Mouse (Mus musculus): ENCODE measurements around the gene Kcnt2. TPM values are rescaled to one million over a fixed set of nuclear protein-coding genes. Genes with fewer than 3 reads are reported as not detected.

Gene Kcnt2
- polyA plus RNA-seq, 2 experiments = 2.2 to 2.3 TPM

- Histone ChIP-seq H3K4me3 (replicated peaks; ENCODE audit: low read length) (no peak overlapping the region), H3K9ac (ENCODE audit: low read depth, low read length, severe bottlenecking) (no peak overlapping the region), H3K27ac (replicated peaks; ENCODE audit: low read depth, low read length) (no peak overlapping the region), H3K4me2 (replicated peaks; ENCODE audit: low read depth, low read length, severe bottlenecking) (no peak overlapping the region), H3K36me3 (ENCODE audit: control insufficient read depth, insufficient read depth, low read length) (no peaks in the 10 kb centered on the region), H3K4me1 (ENCODE audit: control insufficient read depth, insufficient read depth, low read length) (no peaks in the 10 kb centered on the region), H3K9me3 (ENCODE audit: control insufficient read depth, low read length) (no peaks in the 10 kb centered on the region), H3K27me3 (ENCODE audit: control insufficient read depth, insufficient read depth, low read length) (no peaks in the 10 kb centered on the region)
- no peak for DNase-seq (ENCODE audit: low spot score)
- TF ChIP-seq POLR2A (IDR thresholded peaks at IDR 0.05; ENCODE audit: borderline replicate concordance, extremely low read depth, insufficient read depth, insufficient read length) = no peak
- 94% methylated on average over 1 of the region's 1 CpGs for WGBS
- ATAC-seq (ENCODE audit: low FRiP score, low read depth) = no peak
These were observed 238.1 kb downstream of the Kcnt2 start for GRCm38 (mm10) chr1:140484016-140484415.

GRCm38 (mm10) chr1:140489816-140490215 lies 243.9 kb downstream of the Kcnt2 start:
- Histone ChIP-seq H3K9ac (ENCODE audit: low read depth, low read length, severe bottlenecking) (no peak overlapping the region), H3K4me3 (replicated peaks; ENCODE audit: low read length) (no peak overlapping the region), H3K36me3 (ENCODE audit: control insufficient read depth, insufficient read depth, low read length) (no peaks in the 10 kb centered on the region), H3K27me3 (ENCODE audit: control insufficient read depth, insufficient read depth, low read length) (no peaks in the 10 kb centered on the region), H3K4me2 (replicated peaks; ENCODE audit: low read depth, low read length, severe bottlenecking) (no peak overlapping the region), H3K9me3 (ENCODE audit: control insufficient read depth, low read length) (no peaks in the 10 kb centered on the region), H3K27ac (replicated peaks; ENCODE audit: low read depth, low read length) (no peak overlapping the region), H3K4me1 (ENCODE audit: control insufficient read depth, insufficient read depth, low read length) (no peaks in the 10 kb centered on the region)
- no peak for TF ChIP-seq POLR2A (IDR thresholded peaks at IDR 0.05; ENCODE audit: borderline replicate concordance, extremely low read depth, insufficient read depth, insufficient read length)
- ATAC-seq (ENCODE audit: low FRiP score, low read depth) = no peak
- DNase-seq (ENCODE audit: low spot score) = no peak
- WGBS = 61% methylated on average over 2 of the region's 2 CpGs

GRCm38 (mm10) chr1:140491406-140491805 lies 245.4 kb downstream of the Kcnt2 start:
- 81% methylated on average over 1 of the region's 1 CpGs for WGBS
- no peaks in the 10 kb centered on the region for H3K9me3 ChIP-seq (ENCODE audit: control insufficient read depth, low read length)
- DNase-seq (ENCODE audit: low spot score) (no peak), ATAC-seq (ENCODE audit: low FRiP score, low read depth) (no peak)
- H3K4me1 ChIP-seq (ENCODE audit: control insufficient read depth, insufficient read depth, low read length) = no peaks in the 10 kb centered on the region
- TF ChIP-seq POLR2A (IDR thresholded peaks at IDR 0.05; ENCODE audit: borderline replicate concordance, extremely low read depth, insufficient read depth, insufficient read length) = no peak
- no peak overlapping the region for H3K27ac ChIP-seq (replicated peaks; ENCODE audit: low read depth, low read length)
- no peaks in the 10 kb centered on the region for H3K27me3 ChIP-seq (ENCODE audit: control insufficient read depth, insufficient read depth, low read length)
- H3K9ac ChIP-seq (ENCODE audit: low read depth, low read length, severe bottlenecking) = no peak overlapping the region
- H3K4me3 ChIP-seq (replicated peaks; ENCODE audit: low read length) = no peak overlapping the region
- H3K36me3 ChIP-seq (ENCODE audit: control insufficient read depth, insufficient read depth, low read length) = no peaks in the 10 kb centered on the region
- no peak overlapping the region for H3K4me2 ChIP-seq (replicated peaks; ENCODE audit: low read depth, low read length, severe bottlenecking)

GRCm38 (mm10) chr1:140492237-140492636 lies 246.3 kb downstream of the Kcnt2 start:
- no peak for DNase-seq (ENCODE audit: low spot score)

GRCm38 (mm10) chr1:140513451-140513850 lies 267.5 kb downstream of the Kcnt2 start:
- Histone ChIP-seq H3K4me3 (replicated peaks; ENCODE audit: low read length) (no peak overlapping the region), H3K36me3 (ENCODE audit: control insufficient read depth, insufficient read depth, low read length) (no peaks in the 10 kb centered on the region), H3K9me3 (ENCODE audit: control insufficient read depth, low read length) (no peaks in the 10 kb centered on the region), H3K4me1 (ENCODE audit: control insufficient read depth, insufficient read depth, low read length) (no peaks in the 10 kb centered on the region), H3K9ac (ENCODE audit: low read depth, low read length, severe bottlenecking) (no peak overlapping the region), H3K27ac (replicated peaks; ENCODE audit: low read depth, low read length) (no peak overlapping the region), H3K4me2 (replicated peaks; ENCODE audit: low read depth, low read length, severe bottlenecking) (no peak overlapping the region), H3K27me3 (ENCODE audit: control insufficient read depth, insufficient read depth, low read length) (no peaks in the 10 kb centered on the region)
- DNase-seq (ENCODE audit: low spot score) (no peak), ATAC-seq (ENCODE audit: low FRiP score, low read depth) (no peak)
- no peak for TF ChIP-seq POLR2A (IDR thresholded peaks at IDR 0.05; ENCODE audit: borderline replicate concordance, extremely low read depth, insufficient read depth, insufficient read length)

More at GRCm38 (mm10) chr1:140492237-140492636, 246.3 kb downstream of the Kcnt2 start:
- Histone ChIP-seq H3K27me3 (ENCODE audit: control insufficient read depth, insufficient read depth, low read length) (no peaks in the 10 kb centered on the region), H3K36me3 (ENCODE audit: control insufficient read depth, insufficient read depth, low read length) (no peaks in the 10 kb centered on the region), H3K4me1 (ENCODE audit: control insufficient read depth, insufficient read depth, low read length) (no peaks in the 10 kb centered on the region), H3K4me3 (replicated peaks; ENCODE audit: low read length) (no peak overlapping the region), H3K4me2 (replicated peaks; ENCODE audit: low read depth, low read length, severe bottlenecking) (no peak overlapping the region), H3K27ac (replicated peaks; ENCODE audit: low read depth, low read length) (no peak overlapping the region), H3K9ac (ENCODE audit: low read depth, low read length, severe bottlenecking) (no peak overlapping the region), H3K9me3 (ENCODE audit: control insufficient read depth, low read length) (no peaks in the 10 kb centered on the region)
- ATAC-seq (ENCODE audit: low FRiP score, low read depth) = no peak
- WGBS = 63% methylated on average over 2 of the region's 2 CpGs
- TF ChIP-seq POLR2A (IDR thresholded peaks at IDR 0.05; ENCODE audit: borderline replicate concordance, extremely low read depth, insufficient read depth, insufficient read length) = no peak
